Mouse (Mus musculus) myocyte (in vitro differentiated cells): ENCODE results near the gene Vmn1r60.
"Not testable (repeated sequence)": the region's sequence is repeated elsewhere in the genome, so short reads cannot be mapped to it uniquely, and the experiment has no call there.

Experiments
- E2F4 ChIP-seq: IDR thresholded peaks from one replicate; pipeline ENCODE4 v1.6.1; 2011; ENCODE audit warnings: mild to moderate bottlenecking, control low read depth, moderate library complexity; ENCODE audit not compliant: insufficient read depth
- MYOG ChIP-seq, 3 experiments: IDR thresholded peaks; one replicate each; pipeline ENCODE4 v1.6.1; 2011; ENCODE audit warnings: control low read depth in 2 of 3, low read depth in 2 of 3, mild to moderate bottlenecking in 2 of 3; ENCODE audit not compliant: insufficient read length in 2 of 3, control insufficient read depth in 1 of 3, insufficient read depth in 1 of 3
- POLR2A ChIP-seq: IDR thresholded peaks from one replicate; pipeline ENCODE4 v1.6.1; 2011; ENCODE audit warnings: low read depth, mild to moderate bottlenecking, control low read depth, moderate library complexity; ENCODE audit not compliant: insufficient read length
- TCF12 ChIP-seq: IDR thresholded peaks from one replicate; pipeline ENCODE4 v1.6.1; 2011; ENCODE audit warnings: mild to moderate bottlenecking, control low read depth; ENCODE audit not compliant: poor library complexity, insufficient read depth, severe bottlenecking
- TCF3 ChIP-seq: IDR thresholded peaks from one replicate; pipeline ENCODE4 v1.6.1; 2011; ENCODE audit warnings: low read depth, control low read depth; ENCODE audit not compliant: insufficient read length
- USF1 ChIP-seq: IDR thresholded peaks from one replicate; pipeline ENCODE4 v1.6.1; 2011; ENCODE audit warnings: low read depth, mild to moderate bottlenecking, control low read depth, moderate library complexity

- not testable (repeated sequence) for TF ChIP-seq TCF3; POLR2A; TCF12; MYOG (IDR thresholded peaks at IDR 0.05; ENCODE audit: control insufficient read depth in 1 of 3, insufficient read depth in 1 of 3, insufficient read length in 2 of 3, low read depth in 2 of 3); E2F4; USF1
Observed at GRCm38 (mm10) chr7:5493856-5494255, 53.3 kb downstream of the Vmn1r60 start, which contains the start of gene Vmn2r28.
